Mouse (Mus musculus): ENCODE results near the gene Magi3.

Gene Magi3

GRCm38 (mm10) chr3:104189234-104189633, 30.9 kb downstream of the Magi3 start:
- no peak for DNase-seq

- no peak for DNase-seq
Observed at GRCm38 (mm10) chr3:104184270-104184669, 35.9 kb downstream of the Magi3 start.

DNA sequence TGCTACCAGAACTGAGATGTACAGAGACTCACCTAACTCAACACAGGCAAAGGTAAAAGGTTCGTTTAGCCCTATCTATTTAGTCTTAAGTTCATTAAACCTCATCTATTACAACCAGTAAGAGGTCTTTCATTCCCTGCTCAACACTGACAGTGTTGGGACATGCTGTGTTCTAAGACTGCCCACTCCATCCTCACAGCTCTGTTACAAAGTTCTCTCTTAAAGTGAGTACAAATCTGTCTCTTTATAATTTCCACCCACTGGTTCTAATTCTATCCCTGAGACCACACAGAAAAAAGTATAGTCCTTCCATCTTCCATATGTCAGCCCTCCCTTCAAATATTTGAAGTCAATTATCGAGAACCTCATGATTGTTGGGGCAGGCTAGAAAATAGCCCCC, 36.5 kb downstream of the Magi3 start:
- no peak for DNase-seq

- no peak for DNase-seq
Observed at GRCm38 (mm10) chr3:104182711-104183110, 37.5 kb downstream of the Magi3 start.

GRCm38 (mm10) chr3:104161347-104161746, 58.8 kb downstream of the Magi3 start:
- DNase-seq: no peak

DNA sequence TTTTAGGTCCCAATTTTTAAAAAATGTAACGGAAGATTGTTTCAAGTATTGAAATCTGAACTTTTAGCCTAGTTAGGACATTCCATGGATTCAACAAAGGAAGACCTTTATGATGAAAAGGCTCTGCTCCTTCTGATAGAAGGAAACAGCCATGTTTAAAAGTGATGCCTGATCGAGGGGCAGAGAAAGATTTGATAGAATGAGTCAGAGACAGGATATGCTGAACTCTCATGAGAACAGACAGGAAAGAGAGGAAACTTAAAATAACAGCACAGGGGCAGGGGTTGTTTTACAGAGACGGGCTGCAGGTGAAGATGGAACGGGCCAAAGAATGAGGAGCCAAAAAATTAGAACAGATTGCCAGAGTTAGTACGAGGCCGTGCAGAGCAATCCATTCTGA, 59.6 kb downstream of the Magi3 start:
- DNase-seq: no peak

DNA sequence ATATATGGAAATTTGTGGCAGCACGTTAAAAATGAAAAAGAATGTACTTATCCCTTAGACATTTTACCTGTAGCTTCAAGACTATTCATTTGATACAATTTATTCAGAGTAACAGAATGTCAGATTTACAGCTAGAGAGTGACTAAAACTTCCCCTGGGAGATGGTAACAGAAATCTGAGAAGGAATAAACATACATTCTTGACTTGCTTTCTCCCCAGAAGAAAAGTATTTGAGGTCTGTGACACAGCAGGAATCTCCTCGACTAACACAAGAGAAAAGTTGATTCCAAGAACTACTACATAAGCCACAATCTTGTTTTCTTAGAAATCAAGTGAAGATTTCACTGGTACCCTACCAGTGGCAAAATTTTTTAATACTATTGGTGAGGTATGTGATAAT, 70.0 kb downstream of the Magi3 start:
- DNase-seq: no peak

DNA sequence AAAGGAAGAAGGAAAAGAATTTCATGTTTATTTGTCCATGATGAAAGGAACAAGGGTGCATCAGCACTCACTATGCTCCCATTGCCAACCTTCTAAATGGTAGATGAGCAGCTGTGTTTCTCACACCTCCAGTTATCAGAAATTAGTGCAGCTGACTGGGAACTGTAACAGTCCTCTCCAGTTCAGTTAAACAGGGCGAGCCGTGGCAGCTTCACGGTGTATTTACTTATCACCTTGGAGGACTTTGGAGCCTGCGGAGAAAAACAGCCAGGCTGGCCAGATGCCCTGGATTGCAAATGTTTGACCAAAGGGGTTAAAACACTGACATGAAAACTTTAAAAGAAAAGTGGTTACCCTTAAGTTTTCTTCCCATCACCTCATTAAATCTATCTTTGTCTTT, 77.8 kb downstream of the Magi3 start:
- DNase-seq: no peak

GRCm38 (mm10) chr3:104138953-104139450, 81.2 kb downstream of the Magi3 start:
- DNase-seq: no peak

- no peak for DNase-seq
Observed at GRCm38 (mm10) chr3:104125628-104126027, 94.5 kb downstream of the Magi3 start.

GRCm38 (mm10) chr3:104123846-104124245, 96.3 kb downstream of the Magi3 start:
- DNase-seq: no peak

GRCm38 (mm10) chr3:104109478-104109877, 110.7 kb downstream of the Magi3 start:
- no peak for DNase-seq

DNA sequence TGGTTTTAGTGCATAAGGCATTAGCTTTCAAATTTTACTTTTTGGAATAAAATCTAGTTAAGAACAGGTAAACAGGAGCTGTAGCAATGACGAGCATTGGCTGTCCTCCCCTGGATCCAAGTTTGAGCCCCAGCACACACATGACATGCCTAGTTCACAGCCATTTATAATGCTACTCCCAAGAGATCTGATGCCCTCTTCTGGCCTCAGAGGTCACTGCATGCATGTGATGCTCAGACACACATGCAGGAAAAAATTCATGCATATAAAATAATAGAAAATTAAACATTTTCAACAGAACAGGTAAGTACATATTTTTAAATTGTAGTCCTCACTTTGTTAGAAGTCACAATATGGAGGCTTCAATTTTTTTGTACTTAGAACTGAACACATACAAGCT, 115.2 kb downstream of the Magi3 start:
- DNase-seq: peak; percentile 48

GRCm38 (mm10) chr3:104101721-104102120, 118.5 kb downstream of the Magi3 start:
- no peak for DNase-seq

DNA sequence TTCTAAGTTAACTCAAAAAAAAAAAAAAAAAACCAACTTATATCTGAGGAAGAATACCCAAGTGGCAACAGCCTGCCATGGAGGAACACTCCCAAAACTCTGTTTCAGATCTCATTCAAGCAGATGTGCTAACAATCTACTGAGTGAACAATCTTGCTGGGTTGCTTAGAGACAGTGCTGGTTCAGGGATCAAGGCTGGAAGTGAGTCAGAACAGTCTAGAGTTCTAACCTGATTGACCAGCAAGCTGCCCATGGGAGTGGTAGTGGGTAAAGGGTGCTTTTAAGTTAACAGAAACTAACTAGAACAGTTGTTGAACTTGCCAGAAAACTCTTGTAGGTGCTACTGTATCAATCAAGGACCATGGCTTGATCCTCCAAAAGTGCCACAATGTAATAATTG, 118.9 kb downstream of the Magi3 start:
- DNase-seq: no peak

DNA sequence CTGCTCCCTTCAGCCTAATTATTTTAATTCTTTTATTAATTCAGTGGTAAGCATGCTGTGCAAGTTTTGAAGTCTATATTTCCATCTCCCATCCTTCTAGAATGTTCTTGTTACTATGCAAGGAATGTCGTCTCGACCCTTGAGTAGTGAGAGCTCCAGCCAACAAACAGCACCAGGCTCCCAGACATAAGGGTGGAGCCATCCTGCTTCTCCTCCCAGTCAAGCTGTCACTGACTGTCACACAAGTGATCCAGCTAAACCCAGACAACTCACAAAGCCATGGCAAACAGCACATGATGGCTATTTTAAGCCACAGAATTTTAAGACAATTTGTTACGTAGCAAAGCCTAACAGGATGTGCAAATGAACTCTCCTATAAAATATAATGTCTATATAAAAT, 124.2 kb downstream of the Magi3 start:
- DNase-seq: no peak

DNA sequence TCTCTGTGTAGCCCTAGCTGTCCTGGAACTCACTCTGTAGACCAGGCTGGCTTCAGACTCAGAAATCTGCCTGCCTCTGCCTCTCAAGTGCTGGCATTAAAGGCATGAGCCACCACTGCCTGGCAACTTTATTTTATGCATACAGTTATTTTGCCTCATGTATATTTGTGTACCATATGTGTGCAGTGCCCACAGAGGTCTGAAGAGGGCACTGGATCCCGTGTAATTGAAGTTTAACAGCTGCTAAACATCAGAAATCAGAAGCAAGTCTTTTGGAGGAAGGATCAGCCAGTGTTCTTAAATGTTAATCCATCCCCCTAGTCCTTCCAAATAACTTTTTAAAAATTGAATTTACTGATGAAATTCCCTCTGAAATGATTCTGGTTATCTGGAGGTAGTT, 125.5 kb downstream of the Magi3 start:
- no peak for DNase-seq

GRCm38 (mm10) chr3:104092759-104093158, 127.4 kb downstream of the Magi3 start:
- peak; percentile 25 for DNase-seq

GRCm38 (mm10) chr3:104082031-104082430, 138.1 kb downstream of the Magi3 start:
- no peak for DNase-seq

- DNase-seq: no peak
Observed at GRCm38 (mm10) chr3:104078725-104079124, 141.4 kb downstream of the Magi3 start.

GRCm38 (mm10) chr3:104069395-104069794, 150.8 kb downstream of the Magi3 start:
- DNase-seq: no peak

- DNase-seq: peak; percentile 33
Observed at GRCm38 (mm10) chr3:104059001-104059622, 161.1 kb downstream of the Magi3 start.

DNA sequence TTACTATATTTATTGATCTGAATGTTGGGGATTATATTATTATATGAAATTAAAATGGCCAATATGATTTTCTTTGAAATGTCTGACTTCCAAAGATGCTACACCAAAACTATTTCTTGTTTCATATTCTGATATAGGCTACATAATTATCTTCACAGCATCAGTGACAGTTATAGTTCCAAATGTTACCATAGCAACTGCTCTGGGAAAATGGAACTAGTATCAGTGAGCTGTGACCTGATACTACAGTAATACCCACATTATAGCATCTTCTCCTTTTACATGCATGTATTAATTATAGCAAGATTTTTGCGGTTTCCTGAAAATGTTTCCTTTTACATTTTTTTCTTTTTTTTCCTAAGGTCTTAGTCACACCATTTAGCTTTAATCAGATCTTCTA, 187.4 kb downstream of the Magi3 start:
- no peak for DNase-seq

DNA sequence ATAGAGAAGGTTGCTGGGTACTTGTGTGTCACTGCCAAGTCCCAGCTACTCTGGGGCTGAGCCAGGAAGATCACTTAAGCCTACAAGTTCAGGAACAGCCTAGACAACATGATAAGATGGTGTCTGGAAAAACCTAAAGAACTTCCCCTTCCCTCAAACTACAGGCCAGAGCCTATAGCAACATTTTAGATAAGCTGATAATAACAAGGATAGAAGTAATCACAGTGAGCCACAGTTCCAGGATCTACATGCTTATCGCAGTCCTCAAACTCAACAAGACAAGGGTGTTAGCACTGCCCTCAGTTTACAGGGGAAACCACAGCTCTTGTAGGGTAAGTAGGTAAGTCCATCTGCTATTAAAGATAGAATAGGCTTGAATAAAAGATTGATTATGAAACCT, 188.1 kb downstream of the Magi3 start:
- no peak for DNase-seq

GRCm38 (mm10) chr3:104026938-104027337, 193.2 kb downstream of the Magi3 start:
- DNase-seq: no peak
